Mouse (Mus musculus): ENCODE measurements around the gene Tspan10.

Tspan10 gene

GRCm38 (mm10) chr11:120455413-120455812 is 13.0 kb downstream of the Tspan10 start:
- no peak for DNase-seq (ENCODE audit: low spot score)

- DNase-seq (ENCODE audit: low spot score), result no peak
These were observed 14.9 kb downstream of the Tspan10 start for GRCm38 (mm10) chr11:120457370-120457769.

- peak; percentile 65 for DNase-seq (ENCODE audit: low spot score)
These were observed 15.6 kb downstream of the Tspan10 start, which contains the start of the genes Oxld1 and Ccdc137 for GRCm38 (mm10) chr11:120457772-120458751. TSS of gene Oxld1 (minus strand) at chr11:120458068. TSS of gene Ccdc137 (plus strand) at chr11:120458115.

GRCm38 (mm10) chr11:120458847-120459597 is 16.6 kb downstream of the Tspan10 start:
- no peak for DNase-seq (ENCODE audit: low spot score)

- no peak for DNase-seq (ENCODE audit: low spot score)
These were observed 21.1 kb downstream of the Tspan10 start for GRCm38 (mm10) chr11:120463536-120463935.

- DNase-seq (ENCODE audit: low spot score), result no peak
These were observed 21.9 kb downstream of the Tspan10 start for GRCm38 (mm10) chr11:120464365-120464764.

GRCm38 (mm10) chr11:120465521-120465920 is 23.1 kb downstream of the Tspan10 start:
- no peak for DNase-seq (ENCODE audit: low spot score)

GRCm38 (mm10) chr11:120467051-120467735 is 24.7 kb downstream of the Tspan10 start, which contains the start of gene Arl16:
TSS of gene Arl16 (minus strand) at chr11:120467607.
- peak; percentile 84 for DNase-seq (ENCODE audit: low spot score)

GRCm38 (mm10) chr11:120467736-120468092 is 25.3 kb downstream of the Tspan10 start:
- DNase-seq (ENCODE audit: low spot score), result no peak

- DNase-seq (ENCODE audit: low spot score), result no peak
These were observed 29.6 kb downstream of the Tspan10 start for GRCm38 (mm10) chr11:120472052-120472451.

GRCm38 (mm10) chr11:120483448-120483934 is 41.0 kb downstream of the Tspan10 start:
- DNase-seq (ENCODE audit: low spot score), result no peak

- peak; percentile 81 for DNase-seq (ENCODE audit: low spot score)
These were observed 42.0 kb downstream of the Tspan10 start, which contains the start of gene Mrpl12 for GRCm38 (mm10) chr11:120484265-120484981. TSS of gene Mrpl12 (plus strand) at chr11:120484613.

GRCm38 (mm10) chr11:120485251-120485650 is 42.8 kb downstream of the Tspan10 start:
- DNase-seq (ENCODE audit: low spot score), result no peak

- no peak for DNase-seq (ENCODE audit: low spot score)
These were observed 46.1 kb downstream of the Tspan10 start for GRCm38 (mm10) chr11:120488516-120488915.

GRCm38 (mm10) chr11:120489054-120489761 is 46.8 kb downstream of the Tspan10 start:
- DNase-seq (ENCODE audit: low spot score), result no peak

GRCm38 (mm10) chr11:120490291-120491046 is 48.0 kb downstream of the Tspan10 start:
- DNase-seq (ENCODE audit: low spot score), result no peak

- peak; percentile 81 for DNase-seq (ENCODE audit: low spot score)
These were observed 49.0 kb downstream of the Tspan10 start, which contains the start of gene Slc25a10 for GRCm38 (mm10) chr11:120491317-120492023. TSS of gene Slc25a10 (plus strand) at chr11:120491840.

GRCm38 (mm10) chr11:120492024-120492877 is 49.8 kb downstream of the Tspan10 start:
- no peak for DNase-seq (ENCODE audit: low spot score)

All from urinary bladder, postnatal 25 days (tissue).